Mouse (Mus musculus): Measurements from ENCODE around the gene Hspa12b.

Gene Hspa12b

DNA sequence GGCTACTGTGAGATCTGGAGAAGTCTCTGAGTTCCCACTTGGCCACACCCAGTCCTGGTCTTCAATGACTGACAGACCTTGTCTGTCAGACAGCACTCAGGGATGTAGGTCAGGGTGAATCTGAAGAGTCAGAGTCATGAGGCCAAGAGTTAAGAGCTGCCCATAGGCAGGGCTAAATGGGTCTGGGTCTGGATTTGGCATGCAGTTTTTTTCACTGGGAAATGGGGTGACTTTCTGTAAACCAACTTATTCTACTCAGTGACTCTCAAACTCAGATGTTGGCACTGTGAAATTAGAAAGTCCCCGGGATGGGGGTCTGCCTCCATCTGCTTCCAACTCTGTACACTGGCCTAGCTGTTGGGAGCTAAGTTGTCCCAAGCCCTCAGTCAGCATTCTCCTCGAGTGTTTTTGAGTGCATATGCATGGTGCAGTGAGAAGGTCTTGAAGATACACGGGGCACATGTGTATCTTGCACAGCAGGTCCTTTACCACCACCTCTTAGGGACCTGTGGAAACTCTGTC is 1.6 kb downstream of the Hspa12b start:
- no peak for DNase-seq (ENCODE audit: low read depth in 2 of 2, low spot score in 2 of 2)

DNA sequence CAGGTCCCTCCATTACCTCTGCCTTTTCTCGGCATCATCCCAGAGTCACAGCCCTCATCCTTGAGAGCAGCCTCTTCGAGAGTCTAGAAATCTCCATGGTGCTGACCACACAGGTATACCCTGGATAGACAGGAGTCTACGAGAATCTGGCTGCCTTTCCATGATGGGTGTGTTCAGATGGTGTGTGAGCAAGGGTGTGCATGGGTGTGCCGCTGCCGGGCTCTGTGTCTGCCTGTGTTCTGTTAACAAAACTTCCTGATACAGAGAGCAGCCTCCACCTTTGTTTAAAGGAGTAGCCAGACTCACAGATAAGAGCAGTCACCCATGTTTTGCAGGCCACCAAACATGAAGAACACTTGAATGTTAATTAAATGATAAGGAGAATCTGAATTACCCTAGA is 2.8 kb downstream of the Hspa12b start:
- DNase-seq (ENCODE audit: low read depth in 2 of 2, low spot score in 2 of 2), result no peak

DNA sequence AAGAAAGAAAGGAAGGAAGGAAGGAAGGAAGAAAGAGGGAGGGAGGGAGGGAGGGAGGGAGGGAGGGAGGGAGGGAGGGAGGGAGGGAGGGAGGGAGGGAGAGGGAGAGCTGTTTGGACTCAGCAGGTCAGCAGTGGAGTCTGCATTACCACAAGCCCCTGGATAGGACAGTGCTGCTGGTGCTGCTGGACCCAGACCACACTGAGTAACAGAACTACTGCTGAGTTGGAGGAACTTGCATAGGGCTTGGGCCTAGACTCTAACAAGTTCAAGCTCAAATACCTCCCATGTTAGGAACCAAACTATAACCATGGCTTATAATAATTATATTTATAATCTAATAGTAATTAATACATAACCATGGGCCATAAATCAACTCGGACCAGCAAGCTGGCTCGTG is 3.8 kb downstream of the Hspa12b start:
- DNase-seq (ENCODE audit: low read depth in 2 of 2, low spot score in 2 of 2), result no peak

DNA sequence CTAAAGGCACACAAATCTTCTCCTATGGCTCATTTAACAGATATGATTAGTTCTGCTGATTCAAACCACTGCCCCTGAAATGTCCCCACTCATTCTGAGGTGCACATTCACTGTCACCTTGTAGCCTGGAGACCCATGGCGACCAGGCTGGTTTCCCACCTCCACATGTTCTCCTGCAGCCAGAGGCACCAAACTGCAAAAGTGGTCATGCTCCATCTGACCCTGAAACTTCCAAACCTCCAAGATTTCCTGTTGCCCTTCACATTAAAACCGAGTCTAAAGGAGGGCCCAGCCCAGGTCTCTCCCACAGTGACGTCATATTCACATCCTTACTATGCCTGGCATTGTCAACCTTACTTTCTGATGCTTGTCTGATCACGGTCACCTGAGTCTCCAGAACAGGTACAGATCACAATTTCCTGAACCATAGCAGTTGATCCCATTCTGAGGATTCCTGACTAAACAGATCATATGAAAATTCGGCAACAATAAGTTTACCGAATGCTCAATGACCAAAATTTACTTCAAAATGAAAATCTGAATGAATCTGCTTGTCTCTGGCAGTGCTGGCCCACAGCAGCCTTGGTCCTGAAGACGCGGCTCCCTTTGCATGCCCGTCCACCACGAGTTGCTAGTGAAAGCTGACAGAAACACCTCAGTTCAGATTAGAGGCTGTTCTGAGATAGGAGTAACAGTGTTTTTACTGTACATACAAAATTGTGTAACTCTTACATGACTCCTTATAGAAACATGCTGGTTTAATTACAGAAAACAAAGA is 5.2 kb downstream of the Hspa12b start:
- DNase-seq (ENCODE audit: low read depth in 2 of 2, low spot score in 2 of 2), result no peak

DNA sequence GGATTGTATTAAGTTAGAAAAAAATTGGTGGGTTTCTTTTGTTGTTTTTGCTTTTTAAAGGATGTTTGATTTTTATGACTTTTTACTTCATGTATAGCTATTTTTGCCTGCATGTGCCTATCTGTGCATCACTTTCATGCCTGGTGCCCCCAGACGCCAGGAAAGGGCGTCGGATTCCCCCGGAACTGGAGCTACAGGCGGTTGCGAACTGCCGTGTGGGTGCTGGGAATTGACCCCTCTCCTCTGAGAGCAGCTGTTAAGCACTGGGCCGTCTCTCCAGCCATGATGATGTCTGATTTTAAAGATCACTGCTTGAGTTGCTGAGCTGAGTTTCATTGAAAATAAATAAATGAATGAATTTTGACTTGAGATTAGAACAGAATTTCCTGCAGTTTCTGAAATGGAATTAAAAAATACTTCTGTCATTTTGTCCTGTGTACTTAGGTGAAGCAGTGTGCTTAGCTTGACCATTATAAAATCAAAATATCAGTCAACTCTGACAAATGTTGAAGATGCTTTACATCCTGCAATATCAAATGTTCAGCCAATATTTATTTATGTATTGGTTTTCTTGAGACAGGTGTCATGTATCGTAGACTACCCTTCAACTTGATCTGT is 6.0 kb downstream of the Hspa12b start, which contains the start of gene Gm11037:
TSS of gene Gm11037 (plus strand) at position 568 of the 618 bp plus-strand sequence.
- no peak for DNase-seq (ENCODE audit: low read depth in 2 of 2, low spot score in 2 of 2)

DNA sequence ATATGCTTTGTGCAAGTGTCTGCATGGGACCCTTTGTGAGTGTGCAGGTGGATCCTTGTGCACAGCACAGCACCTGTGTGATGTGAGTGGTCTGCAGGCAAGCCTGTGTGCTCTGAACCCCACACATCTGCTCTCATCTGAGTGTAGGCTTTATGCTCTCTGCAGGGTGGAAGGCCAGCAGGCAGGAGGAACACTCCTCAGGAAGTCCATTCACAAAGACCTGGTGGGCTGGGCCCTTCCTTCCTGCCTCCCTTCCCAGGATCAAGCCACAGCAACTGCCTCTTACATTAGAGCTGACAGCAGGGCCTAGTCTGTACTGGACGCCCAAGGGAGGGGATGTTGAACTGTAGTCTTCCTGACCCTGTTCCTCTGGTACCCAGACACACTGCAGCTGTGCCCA is 7.3 kb downstream of the Hspa12b start:
- DNase-seq (ENCODE audit: low read depth in 2 of 2, low spot score in 2 of 2), result no peak

DNA sequence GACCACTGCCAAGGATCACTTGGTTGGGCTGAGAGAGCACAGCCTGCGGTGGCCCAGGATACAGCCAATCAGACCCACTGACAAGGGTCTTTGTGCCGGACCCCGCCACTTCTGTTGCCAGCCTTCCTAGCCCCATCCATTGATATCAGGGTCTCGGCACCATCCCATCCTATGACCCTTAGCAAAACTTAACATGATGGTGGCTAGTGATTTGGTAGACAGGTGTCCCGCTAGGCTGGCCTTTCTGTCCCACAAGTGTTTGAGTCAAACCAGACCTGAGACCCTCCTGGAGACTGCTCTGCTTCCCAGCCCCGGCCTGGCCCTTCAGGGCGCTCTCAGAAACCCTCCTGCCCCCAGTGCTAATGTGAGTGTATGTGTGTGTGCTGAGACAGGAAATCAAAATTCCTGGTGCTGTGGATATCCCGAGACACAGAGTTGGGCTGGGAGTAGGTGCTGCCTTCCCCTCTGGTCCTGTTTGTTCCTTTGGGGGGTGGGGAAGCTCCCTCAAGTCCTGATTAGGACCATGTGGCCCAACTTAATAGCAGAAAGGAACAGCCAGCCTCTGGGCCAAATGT is 7.8 kb downstream of the Hspa12b start:
- DNase-seq (ENCODE audit: low read depth in 2 of 2, low spot score in 2 of 2), result no peak

DNA sequence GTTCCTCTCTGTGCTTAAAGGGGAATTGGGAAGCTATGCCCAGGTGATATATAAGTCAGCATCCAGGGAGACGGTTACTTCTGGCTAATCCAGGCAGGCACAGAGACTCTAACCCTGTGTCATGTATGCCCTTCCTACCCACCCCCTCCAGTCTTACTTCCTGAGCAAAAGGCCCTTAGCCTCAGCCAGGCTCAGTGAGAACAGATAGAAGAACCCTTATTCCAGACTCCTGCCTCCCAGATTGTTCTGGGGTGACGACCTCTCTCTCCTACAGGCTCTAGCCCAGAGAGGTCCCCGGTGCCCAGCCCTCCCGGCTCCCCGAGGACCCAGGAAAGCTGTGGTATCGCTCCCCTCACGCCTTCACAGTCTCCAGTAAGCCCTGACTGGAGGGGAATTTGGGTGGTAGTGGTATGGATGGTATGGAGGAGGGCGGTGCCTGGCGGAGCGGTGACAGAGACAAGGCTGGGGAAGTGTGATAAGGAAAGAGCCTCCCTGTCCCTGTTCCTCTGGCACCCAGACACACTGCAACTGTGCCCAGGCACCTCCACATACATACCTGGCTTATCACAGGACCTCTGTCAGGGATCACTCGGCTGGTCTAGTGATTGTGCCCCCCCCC is 8.6 kb downstream of the Hspa12b start:
- no peak for DNase-seq (ENCODE audit: low read depth in 2 of 2, low spot score in 2 of 2)

DNA sequence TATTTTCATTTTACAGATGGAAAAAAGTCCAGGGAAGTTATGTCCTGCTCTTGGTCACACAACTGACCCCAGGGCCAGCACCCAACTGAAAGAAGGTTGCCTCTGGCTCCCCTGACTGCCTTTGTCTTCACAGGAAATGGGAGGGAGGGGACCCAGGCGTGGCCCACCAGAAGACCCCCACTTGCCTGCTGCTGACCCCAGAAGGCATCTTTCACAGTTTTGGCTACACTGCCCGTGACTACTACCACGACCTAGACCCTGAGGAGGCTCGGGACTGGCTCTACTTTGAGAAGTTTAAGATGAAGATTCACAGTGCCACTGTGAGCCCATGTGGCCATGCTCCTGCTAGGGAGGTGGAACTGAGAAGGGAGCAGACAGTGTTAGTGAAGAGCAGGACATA is 11.2 kb downstream of the Hspa12b start:
- no peak for DNase-seq (ENCODE audit: low read depth in 2 of 2, low spot score in 2 of 2)

DNA sequence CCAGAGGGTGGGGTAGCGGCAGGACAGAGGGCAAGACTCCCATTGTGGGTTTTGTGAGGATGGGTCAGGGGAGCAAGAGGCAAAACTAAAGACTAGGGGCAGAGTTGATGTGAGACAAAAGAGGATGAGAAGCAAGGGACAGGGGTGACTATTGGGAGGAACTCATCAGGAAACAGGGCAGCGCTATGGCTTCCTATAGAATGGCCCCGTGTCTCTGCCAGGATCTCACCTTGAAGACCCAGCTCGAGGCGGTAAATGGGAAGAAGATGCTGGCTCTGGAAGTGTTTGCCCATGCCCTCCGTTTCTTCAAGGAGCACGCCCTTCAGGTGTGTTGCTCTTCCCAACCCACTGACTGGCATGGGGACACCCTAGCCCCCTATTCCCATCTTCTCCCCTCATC is 11.7 kb downstream of the Hspa12b start:
- no peak for DNase-seq (ENCODE audit: low read depth in 2 of 2, low spot score in 2 of 2)

DNA sequence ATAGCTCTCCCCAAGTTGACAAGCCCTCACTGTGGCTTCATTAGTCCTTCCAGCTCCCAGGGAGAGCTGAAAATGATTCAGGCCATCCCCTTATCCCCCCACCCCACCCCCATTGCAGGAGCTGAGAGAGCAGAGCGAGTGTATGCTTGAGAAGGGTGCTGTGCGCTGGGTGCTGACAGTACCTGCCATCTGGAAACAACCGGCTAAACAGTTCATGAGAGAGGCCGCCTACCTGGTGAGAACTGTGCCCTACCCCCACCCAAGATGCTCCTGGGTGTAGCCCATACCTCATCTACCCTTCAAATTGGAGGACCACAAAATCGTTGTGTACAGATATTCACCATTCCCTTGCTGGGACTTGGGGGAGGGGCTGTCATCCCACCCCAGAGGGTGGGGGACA is 12.2 kb downstream of the Hspa12b start:
- no peak for DNase-seq (ENCODE audit: low read depth in 2 of 2, low spot score in 2 of 2)

DNA sequence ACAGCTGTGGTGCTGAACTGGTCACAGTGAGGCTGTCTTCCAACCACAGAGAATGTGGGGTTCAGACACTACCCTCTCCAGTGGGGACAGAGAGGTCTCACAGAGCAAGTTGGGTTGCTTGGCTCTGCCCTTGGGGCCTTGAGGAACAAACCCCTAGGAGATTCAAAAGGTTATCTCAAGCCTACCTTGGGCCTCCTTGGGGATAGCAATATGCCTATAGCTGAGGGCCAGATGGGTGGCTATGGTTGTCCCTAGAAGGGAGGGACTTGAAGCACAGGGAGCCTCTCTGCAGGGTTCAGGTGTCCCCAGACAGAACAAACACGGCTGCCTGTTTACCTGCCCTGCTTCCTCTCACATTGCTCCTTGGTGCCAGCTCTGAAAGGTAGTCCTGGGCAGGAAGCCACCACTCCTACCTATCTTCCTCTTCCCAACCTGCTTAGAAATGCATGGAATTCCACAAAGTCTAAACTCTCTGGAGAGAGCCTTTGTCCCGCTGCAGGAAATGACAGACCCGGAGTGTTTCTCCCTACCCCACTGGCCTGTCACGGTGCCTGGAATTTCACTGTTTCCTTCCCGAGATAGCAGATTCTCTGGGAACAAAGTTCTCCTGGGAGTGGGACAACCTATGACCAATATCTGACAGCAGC is 12.9 kb downstream of the Hspa12b start:
- DNase-seq (ENCODE audit: low read depth in 2 of 2, low spot score in 2 of 2), result no peak

DNA sequence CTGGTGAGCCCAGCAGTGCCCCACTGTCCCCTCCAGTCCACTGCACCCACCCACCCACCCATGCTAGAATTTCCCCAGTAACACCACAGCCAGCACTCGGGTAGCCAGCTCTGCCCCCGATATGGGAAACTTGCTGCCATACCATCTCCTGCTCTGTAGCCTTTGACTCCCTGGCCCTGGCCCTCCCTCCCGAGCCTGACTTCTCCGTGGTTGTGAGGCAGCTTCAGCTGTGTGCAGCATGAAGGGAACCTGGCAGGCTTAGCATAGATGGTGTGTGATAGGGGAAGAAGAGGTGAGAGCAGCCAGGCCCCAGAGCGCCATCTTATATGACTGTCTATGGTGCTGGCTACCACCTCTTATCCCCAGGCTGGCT is 13.4 kb downstream of the Hspa12b start:
- no peak for DNase-seq (ENCODE audit: low read depth in 2 of 2, low spot score in 2 of 2)

DNA sequence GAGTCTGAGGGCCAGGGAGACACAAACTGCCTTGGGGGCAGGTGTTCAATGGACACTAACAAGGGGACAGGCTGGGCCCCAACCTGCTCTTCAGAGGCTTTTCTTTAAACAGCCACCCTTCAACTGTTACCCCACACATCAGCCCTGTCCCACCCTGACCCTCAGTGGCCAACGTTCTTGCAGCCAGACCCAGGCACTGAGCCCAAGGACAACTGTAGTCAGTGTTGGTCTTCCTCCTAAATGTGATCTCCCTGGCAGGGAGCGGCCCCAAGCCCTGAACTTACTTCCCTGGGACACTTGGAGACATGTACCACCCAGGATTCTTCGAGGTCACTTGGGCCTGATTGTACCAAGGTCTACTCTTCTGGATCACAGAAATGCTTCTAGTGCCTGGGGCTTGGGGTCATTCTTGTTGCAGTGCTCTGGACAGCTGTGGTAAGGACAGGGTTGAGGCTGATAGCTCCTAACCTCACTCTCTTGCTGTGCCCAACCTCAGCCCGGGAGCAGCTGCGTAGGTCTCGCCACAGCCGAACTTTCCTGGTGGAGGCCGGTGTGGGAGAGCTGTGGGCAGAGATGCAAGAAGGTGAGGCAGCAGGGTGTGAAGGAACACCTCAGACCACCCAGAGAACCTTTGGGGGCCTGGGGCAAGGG is 14.4 kb downstream of the Hspa12b start:
- DNase-seq (ENCODE audit: low read depth in 2 of 2, low spot score in 2 of 2), result no peak

DNA sequence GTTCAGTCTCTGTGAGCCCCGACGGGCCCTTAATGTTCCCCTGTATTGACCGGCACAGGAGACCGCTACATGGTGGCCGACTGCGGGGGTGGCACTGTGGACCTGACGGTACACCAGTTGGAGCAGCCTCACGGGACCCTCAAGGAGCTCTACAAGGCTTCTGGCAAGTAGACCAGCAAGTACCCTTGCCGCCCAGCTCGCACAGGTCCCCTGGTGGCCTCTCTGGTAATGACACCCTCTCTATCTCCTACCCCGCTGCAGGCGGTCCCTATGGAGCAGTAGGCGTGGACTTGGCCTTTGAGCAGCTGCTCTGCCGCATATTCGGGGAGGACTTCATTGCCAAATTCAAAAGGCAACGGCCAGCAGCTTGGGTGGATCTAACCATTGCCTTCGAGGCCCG is 15.5 kb downstream of the Hspa12b start:
- peak; percentile 29 to 49 for DNase-seq (ENCODE audit: low read depth in 2 of 2, low spot score in 2 of 2)

DNA sequence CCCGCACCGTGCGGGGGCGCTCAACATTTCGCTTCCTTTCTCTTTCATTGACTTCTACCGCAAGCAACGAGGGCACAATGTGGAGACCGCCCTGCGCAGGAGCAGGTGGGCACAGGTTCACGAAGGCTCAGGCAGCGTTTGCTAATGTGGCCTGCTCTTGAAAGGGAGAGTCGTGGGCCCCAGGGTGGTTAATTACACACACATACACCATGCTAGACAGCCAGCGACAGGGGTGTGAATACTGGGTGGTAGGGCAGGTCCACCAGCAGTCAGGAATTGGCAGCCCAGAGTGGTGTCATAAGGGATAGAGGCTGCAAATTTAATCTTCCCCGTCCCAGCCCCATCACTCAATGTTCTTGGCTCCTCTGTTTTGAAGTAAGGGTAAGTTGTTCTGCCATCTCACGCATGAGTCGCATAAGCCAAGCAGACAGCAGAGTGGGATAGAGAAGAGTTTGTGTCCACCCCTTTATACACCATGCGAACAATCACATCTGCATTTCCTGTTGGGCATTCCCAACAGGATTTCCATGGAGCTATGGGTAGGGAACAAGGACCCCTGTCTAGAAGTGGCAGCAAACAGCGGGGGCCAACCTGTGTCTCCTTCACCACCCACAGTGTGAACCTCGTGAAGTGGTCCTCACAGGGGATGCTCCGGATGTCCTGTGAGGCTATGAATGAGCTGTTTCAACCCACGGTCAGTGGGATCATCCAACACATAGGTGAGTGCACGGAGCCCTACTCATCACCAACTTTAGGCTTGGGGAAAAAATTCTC is 16.1 kb downstream of the Hspa12b start:
- no peak for DNase-seq (ENCODE audit: low read depth in 2 of 2, low spot score in 2 of 2)

DNA sequence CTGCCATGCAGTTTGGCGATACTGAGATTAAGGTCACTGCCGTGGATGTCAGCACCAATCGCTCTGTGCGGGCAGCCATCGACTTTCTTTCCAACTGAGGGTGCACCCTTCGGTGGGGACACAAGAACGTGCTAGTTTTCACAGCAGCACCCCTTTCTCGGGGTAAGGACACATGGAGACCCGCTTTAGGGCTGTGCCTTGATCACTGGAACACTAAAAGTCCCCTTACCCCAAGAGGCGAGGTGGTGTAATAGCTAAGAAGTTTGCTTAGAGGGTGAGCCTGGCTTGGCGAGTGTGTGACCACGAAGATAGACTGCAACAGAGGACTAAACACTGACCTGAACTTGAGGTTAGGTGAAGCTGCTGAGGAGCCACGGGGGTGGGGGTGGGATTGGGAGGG is 18.0 kb downstream of the Hspa12b start:
- no peak for DNase-seq (ENCODE audit: low read depth in 2 of 2, low spot score in 2 of 2)

DNA sequence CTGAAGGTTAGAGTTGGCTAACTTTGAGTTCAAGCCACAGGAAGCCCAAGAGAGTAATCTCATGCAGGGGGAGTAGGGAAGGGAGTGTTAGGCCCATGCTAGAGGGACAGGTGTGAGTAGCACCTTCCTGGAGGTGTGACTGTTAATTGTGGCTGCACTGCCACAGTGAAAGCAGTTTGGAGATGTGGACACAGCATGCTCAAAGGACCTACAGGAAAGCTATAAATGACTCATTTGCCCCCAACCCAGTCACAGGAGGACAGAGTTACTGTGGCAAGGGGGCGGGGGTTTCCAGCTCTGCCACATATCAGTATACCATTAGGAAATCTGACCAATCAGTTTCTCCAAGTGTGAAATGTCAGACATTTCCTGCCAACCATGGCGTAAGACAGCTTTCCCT is 18.5 kb downstream of the Hspa12b start:
- no peak for DNase-seq (ENCODE audit: low read depth in 2 of 2, low spot score in 2 of 2)

DNA sequence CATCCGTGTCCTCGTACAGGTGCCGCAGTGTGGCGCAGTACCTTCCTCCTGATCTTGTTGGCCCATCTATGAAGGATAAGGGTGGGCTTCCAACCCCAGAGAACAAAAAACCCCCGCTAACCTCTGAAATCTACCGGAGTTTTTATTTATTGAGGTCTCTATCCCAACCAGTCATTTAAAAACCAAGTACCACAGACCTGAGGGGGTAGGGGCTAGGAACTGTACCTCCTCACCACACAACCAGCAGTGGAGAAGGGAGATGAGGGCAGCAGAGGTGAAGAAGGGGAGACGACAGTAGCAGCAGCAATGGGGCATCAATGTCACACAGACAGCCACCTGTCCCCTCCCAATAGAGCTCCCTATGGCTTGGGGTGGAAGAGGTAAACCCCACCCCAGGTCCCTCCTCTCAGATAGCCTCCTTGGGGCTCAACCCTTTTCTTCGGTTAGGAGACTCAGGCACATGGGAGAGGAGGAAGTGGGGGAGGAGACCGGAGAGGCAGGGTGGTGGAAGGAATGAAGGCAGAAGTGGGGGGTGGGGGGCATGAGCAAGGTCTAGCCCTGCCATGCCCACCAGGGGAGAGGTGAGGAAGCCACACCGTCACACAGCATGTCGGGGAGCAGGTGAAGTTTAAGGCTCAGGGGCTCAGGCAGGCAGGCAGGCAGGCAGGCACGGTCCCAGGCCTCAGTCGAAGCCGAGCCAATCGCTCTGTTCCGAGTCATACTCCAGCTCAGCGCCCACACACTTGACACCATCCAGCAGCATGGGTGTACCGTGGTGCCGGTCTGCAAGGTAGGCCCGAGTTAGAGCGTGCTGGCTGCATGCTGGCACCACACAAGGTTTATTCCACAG is 19.3 kb downstream of the Hspa12b start:
- no peak for DNase-seq (ENCODE audit: low read depth in 2 of 2, low spot score in 2 of 2)

Data from CD8-positive naive resting alpha-beta T cell, adult 2 months (primary cell).